Mouse (Mus musculus) limb, embryonic 14.5 days (tissue): ENCODE measurements around the gene Adh5. TPM values are rescaled to one million over a fixed set of nuclear protein-coding genes. Genes with fewer than 3 reads are reported as not detected.

Source experiments
- ATAC-seq: fragments of 200-750 bp; cut with Nextera tagmentation; 2 replicates; pipeline ENCODE4 v1.8.0; 2017; ENCODE audit warnings: low read depth, moderate number of reproducible peaks, moderate TSS enrichment; ENCODE audit not compliant: low FRiP score
- DNase-seq: peaks from one replicate; pipeline ENCODE4 v3.0.0-alpha.2; 2015; ENCODE audit warnings: low spot score
- H3K27ac ChIP-seq: fragments of 300-500 bp; sonication (generic); replicated peaks from 2 replicates; pipeline ENCODE4 v1.5.1; 2014; ENCODE audit warnings: low read depth, mild to moderate bottlenecking, low read length, moderate library complexity, mixed read lengths
- H3K27me3 ChIP-seq: fragments of 300-500 bp; sonication (generic); 2 replicates; pipeline ENCODE4 v1.6.1; 2014; ENCODE audit warnings: low read length, mixed read lengths; ENCODE audit not compliant: control insufficient read depth, insufficient read depth
- H3K36me3 ChIP-seq: fragments of 300-500 bp; sonication (generic); 2 replicates; pipeline ENCODE4 v1.6.1; 2014; ENCODE audit warnings: mild to moderate bottlenecking, low read length, moderate library complexity, mixed read lengths; ENCODE audit not compliant: control insufficient read depth, insufficient read depth
- H3K4me1 ChIP-seq: fragments of 300-500 bp; sonication (generic); 2 replicates; pipeline ENCODE4 v1.6.1; 2014; ENCODE audit warnings: antibody characterized with exemption, low read length, mixed read lengths; ENCODE audit not compliant: control insufficient read depth, insufficient read depth
- H3K4me2 ChIP-seq: fragments of 300-500 bp; sonication (generic); replicated peaks from 2 replicates; pipeline ENCODE4 v1.6.1; 2014; ENCODE audit warnings: low read depth, mild to moderate bottlenecking, low read length, moderate library complexity; ENCODE audit not compliant: severe bottlenecking
- H3K4me3 ChIP-seq: fragments of 300-500 bp; sonication (generic); replicated peaks from 2 replicates; pipeline ENCODE4 v1.5.1; 2014; ENCODE audit warnings: low read length
- H3K9ac ChIP-seq: fragments of 300-500 bp; sonication (generic); 2 replicates; pipeline ENCODE4 v1.6.1; 2014; ENCODE audit warnings: mild to moderate bottlenecking, low read depth, low read length, moderate library complexity; ENCODE audit not compliant: severe bottlenecking
- H3K9me3 ChIP-seq: fragments of 300-500 bp; sonication (generic); 2 replicates; pipeline ENCODE4 v1.6.1; 2016; ENCODE audit warnings: low read length; ENCODE audit not compliant: control insufficient read depth
- POLR2A ChIP-seq: fragments of 200-500 bp; IDR thresholded peaks from 2 replicates; pipeline ENCODE4 v1.8.0; 2012; ENCODE audit warnings: inconsistent platforms, mild to moderate bottlenecking, moderate library complexity, borderline replicate concordance; ENCODE audit not compliant: insufficient read depth, insufficient read length; ENCODE audit errors: extremely low read depth
- WGBS: fragments of 180-500 bp; shearing (Covaris S2); extraction: QIAGEN DNeasy Blood & Tissue Kit; methylation state at CpG from one replicate; pipeline ENCODE4 v1.1.7; 2014; 5-methylcytosine and 5-hydroxymethylcytosine counted together
- polyA plus RNA-seq, 2 experiments: library from polyadenylated mRNA; depleted of rRNA in 1 of 2; stranded (reverse) in 1 of 2; unstranded in 1 of 2; fragments of >200 nt; fragmentation: Nextera tagmentation in 1 of 2; extraction: Ambion mirVana in 1 of 2; gene quantifications; 2 replicates each; pipeline versions ENCODE4 v1.2.1 to v1.2.3; 2012 to 2014

Gene Adh5
- polyA plus RNA-seq, 2 experiments: 104 to 171 TPM

DNA sequence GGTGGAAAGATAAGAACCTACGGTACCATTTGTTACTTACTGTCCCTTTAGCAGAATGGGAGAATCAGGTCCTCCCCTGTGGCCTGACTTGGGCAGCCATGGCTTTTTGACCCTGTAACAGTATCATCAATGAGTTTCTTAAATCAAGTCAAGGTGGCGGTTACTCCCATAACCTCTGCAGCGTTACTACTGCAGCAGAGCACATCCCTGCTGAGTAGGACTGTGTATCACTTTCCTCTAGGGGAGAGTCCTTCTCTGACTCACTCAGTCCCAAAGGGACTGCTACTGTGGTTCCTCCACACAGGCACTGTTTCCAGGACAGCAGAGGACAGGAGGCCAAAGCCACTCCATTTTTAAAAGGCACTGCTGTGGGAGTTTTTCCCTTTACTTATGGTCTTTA lies 28.2 kb downstream of the Adh5 start:
- H3K4me2 ChIP-seq: no peak overlapping the region
- DNase-seq (no peak), ATAC-seq (no peak)
- 74% methylated on average over 3 of the region's 3 CpGs for WGBS
- no peaks in the 10 kb centered on the region for H3K9me3 ChIP-seq
- H3K36me3 ChIP-seq: peaks cover 61% of the 10 kb centered on the region
- no peaks in the 10 kb centered on the region for H3K4me1 ChIP-seq
- TF ChIP-seq POLR2A: no peak
- no peaks in the 10 kb centered on the region for H3K27me3 ChIP-seq
- H3K27ac ChIP-seq: no peak overlapping the region
- H3K4me3 ChIP-seq: no peak overlapping the region
- no peak overlapping the region for H3K9ac ChIP-seq

DNA sequence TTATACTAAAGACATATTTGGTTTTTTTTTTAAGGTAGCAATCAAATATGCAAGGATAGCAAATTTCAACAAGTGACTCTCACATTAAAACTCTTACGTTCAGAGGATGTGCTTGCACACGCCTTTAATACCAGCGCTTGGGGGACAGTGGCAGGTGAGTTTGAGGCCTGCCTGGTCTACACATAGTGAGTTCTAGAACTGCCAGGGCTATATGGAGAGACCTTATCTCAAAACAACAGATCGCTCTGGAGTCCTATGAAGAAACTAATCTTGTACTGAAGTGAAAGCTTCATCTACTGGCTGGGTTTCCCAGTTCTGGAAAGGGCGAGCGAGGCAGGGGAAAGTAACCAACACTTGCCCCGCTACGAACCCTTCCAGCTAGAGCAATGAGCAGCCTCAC lies 36.6 kb downstream of the Adh5 start:
- peaks cover 33% of the 10 kb centered on the region for H3K36me3 ChIP-seq
- H3K4me1 ChIP-seq: no peaks in the 10 kb centered on the region
- no peak for TF ChIP-seq POLR2A
- H3K4me3 ChIP-seq: no peak overlapping the region
- H3K27ac ChIP-seq: no peak overlapping the region
- no peak for ATAC-seq
- no peak for DNase-seq
- WGBS: 96% methylated on average over 8 of the region's 8 CpGs
- H3K27me3 ChIP-seq: no peaks in the 10 kb centered on the region
- no peak overlapping the region for H3K9ac ChIP-seq
- H3K9me3 ChIP-seq: no peaks in the 10 kb centered on the region
- no peak overlapping the region for H3K4me2 ChIP-seq

DNA sequence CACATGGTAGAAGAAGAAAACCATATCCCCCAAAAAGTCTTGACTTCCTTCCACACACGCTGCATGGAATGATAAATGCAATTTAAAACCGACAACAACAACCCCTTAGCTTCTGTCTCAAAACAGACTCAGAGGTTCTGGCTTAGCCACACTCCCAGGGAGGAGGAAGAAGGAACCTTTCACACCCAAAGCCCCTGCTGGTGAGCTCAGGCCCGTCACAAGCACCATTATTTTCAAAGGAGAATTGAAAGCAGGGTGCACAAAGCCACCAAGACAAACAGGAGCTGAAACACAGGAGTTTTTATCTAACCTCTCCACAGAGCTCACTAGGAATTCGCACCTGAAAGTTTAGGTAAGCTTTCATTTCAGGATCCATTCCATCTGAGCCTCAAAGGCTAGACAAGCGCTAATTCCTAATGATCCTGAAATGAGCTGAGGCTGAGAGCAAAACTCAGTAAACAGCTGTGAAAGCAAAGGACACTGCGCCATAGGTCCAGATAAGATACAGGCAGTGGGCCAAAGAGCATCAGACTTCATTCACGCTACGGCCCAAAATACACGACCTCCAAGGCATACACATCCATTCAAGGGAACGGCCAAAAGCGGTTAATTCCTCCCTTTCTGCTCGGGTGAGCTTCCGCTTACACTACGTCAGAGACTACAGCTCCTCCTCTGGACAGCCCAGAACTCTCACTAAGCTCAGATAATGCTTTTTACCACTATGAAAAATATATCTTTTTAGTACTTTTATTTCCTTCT lies 38.8 kb downstream of the Adh5 start:
- ATAC-seq: no peak
- TF ChIP-seq POLR2A: no peak
- 81% methylated on average over 14 of the region's 14 CpGs for WGBS
- no peaks in the 10 kb centered on the region for H3K27me3 ChIP-seq
- H3K27ac ChIP-seq: no peak overlapping the region
- peaks cover 44% of the 10 kb centered on the region for H3K36me3 ChIP-seq
- H3K4me3 ChIP-seq: no peak overlapping the region
- no peak overlapping the region for H3K9ac ChIP-seq
- H3K4me2 ChIP-seq: no peak overlapping the region
- H3K9me3 ChIP-seq: no peaks in the 10 kb centered on the region
- H3K4me1 ChIP-seq: no peaks in the 10 kb centered on the region
- no peak for DNase-seq

DNA sequence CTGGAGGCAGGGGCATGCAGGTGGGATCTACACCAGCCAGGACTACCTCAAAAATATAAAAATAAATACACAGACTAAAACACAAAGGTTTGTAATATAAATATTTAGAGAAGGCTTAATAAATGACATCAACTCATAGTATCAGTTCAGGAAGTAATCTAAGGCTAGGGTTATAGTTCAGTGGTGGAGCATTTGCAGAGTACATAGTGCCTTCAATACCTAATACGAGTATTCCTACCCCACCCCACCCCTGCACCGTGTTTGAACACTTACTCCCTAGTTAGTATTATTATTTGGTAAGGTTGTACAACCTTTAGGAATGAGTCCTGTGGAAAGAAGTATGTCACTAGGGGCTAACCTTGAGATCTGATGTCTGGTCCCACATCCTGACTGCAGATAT lies 40.3 kb downstream of the Adh5 start:
- H3K9me3 ChIP-seq: no peaks in the 10 kb centered on the region
- no peak for TF ChIP-seq POLR2A
- H3K4me3 ChIP-seq: no peak overlapping the region
- H3K36me3 ChIP-seq: peaks cover 41% of the 10 kb centered on the region
- no peak overlapping the region for H3K9ac ChIP-seq
- DNase-seq (no peak), ATAC-seq (no peak)
- H3K27me3 ChIP-seq: no peaks in the 10 kb centered on the region
- 95% methylated on average over 2 of the region's 2 CpGs for WGBS
- peaks cover 8% of the 10 kb centered on the region for H3K4me1 ChIP-seq
- H3K4me2 ChIP-seq: no peak overlapping the region
- H3K27ac ChIP-seq: no peak overlapping the region

DNA sequence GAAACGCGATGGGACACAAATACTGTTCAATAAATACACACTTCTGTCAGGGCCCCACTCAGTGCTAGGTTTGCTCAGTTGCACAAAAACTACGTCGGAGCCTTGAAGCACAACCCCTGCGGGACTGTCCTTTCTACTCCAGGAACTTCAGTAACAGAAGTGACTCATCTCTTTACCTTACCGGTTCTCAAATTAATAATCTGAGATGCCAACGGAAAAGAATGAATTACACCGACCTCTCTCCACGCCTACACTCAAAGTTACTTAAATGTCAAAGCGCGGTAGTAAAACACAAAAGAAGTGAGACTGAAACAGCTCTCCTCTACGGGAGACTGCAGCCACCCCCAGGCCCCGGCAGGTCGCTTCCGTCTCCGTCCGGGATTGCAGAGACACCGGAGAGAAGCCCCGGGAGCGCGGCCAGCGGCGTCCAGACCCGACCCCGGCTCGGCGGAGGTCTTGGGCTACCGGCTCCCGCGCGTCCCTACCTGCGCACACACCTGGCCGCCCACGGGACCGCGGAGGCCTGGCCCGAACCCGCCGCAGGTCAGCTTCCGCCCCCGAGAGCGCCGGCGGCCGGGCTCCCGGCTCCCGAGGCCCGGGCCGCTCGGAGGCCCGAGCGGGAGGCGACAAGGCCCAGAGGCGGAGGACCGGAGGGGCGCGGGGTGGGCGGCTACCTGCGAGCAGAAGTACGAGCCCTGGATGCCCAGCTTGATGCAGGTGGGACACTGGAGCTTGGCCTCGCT lies 45.9 kb downstream of the Adh5 start:
- Histone ChIP-seq H3K4me1 (peaks cover 12% of the 10 kb centered on the region), H3K4me3 (peak overlapping the region; percentile 90), H3K27me3 (no peaks in the 10 kb centered on the region), H3K9me3 (no peaks in the 10 kb centered on the region), H3K9ac (peak overlapping the region; percentile 84), H3K4me2 (peak overlapping the region; percentile 74), H3K27ac (peak overlapping the region; percentile 68), H3K36me3 (peaks cover 15% of the 10 kb centered on the region)
- WGBS: under 1% methylated on average over 47 of the region's 61 CpGs
- peak; percentile 3 for ATAC-seq
- no peak for TF ChIP-seq POLR2A
- no peak for DNase-seq
